ENCODE assay signal across 1 mouse cellular context in genomic region chr16:20675213-20675612, GRCm38 (mm10).
TF ChIP-seq lines count a peak whose summit lies in the region.

No protein-coding gene starts in this region.

TF ChIP-seq in MEL, 35 proteins besides CTCF, POLR2A, EP300 and RAD21:
- TF ChIP-seq TBP (IDR thresholded peaks at IDR 0.05; ENCODE audit: low read depth, low read length): no peak
- no peak for TF ChIP-seq ZC3H11A (IDR thresholded peaks at IDR 0.05; ENCODE audit: low read depth, low read length)
- no peak for TF ChIP-seq ETS1 (IDR thresholded peaks at IDR 0.05; ENCODE audit: low read depth, low read length)
- no peak for TF ChIP-seq SMC3 (IDR thresholded peaks at IDR 0.05; ENCODE audit: low read depth, low read length)
- TF ChIP-seq ZMIZ1 (IDR thresholded peaks at IDR 0.05; ENCODE audit: low read depth, low read length): no peak
- TF ChIP-seq MAZ (IDR thresholded peaks at IDR 0.05; ENCODE audit: low read depth, low read length): no peak
- no peak for TF ChIP-seq SIN3A (IDR thresholded peaks at IDR 0.05; ENCODE audit: low read length)
- TF ChIP-seq E2F4 (IDR thresholded peaks at IDR 0.05; ENCODE audit: borderline replicate concordance, low read depth, low read length): no peak
- TF ChIP-seq POLR2AphosphoS2 (IDR thresholded peaks at IDR 0.05; ENCODE audit: low read length): no peak
- no peak for TF ChIP-seq JUND (IDR thresholded peaks at IDR 0.05; ENCODE audit: low read depth, low read length)
- TF ChIP-seq GABPA (IDR thresholded peaks at IDR 0.05; ENCODE audit: low read depth, low read length): no peak
- TF ChIP-seq NELFE (IDR thresholded peaks at IDR 0.05; ENCODE audit: low read depth, low read length): no peak
- TF ChIP-seq MEF2A (IDR thresholded peaks at IDR 0.05; ENCODE audit: extremely low read depth, insufficient replicate concordance, low read depth, low read length, poor library complexity, severe bottlenecking): no peak
- no peak for TF ChIP-seq UBTF (IDR thresholded peaks at IDR 0.05; ENCODE audit: borderline replicate concordance, insufficient read depth, low read depth, low read length)
- TF ChIP-seq NRF1 (IDR thresholded peaks at IDR 0.05; ENCODE audit: insufficient read depth, low read depth, low read length, poor library complexity, severe bottlenecking): no peak
- TF ChIP-seq ELF1 (IDR thresholded peaks at IDR 0.05; ENCODE audit: low read depth, low read length): no peak
- no peak for TF ChIP-seq TCF12 (IDR thresholded peaks at IDR 0.05; ENCODE audit: low read depth, low read length)
- TF ChIP-seq BHLHE40 (IDR thresholded peaks at IDR 0.05; ENCODE audit: borderline replicate concordance, low read depth, low read length): no peak
- TF ChIP-seq MYC (IDR thresholded peaks at IDR 0.05; ENCODE audit: low read depth, low read length): no peak
TF ChIP-seq in MEL: peak in this region for 0.
